Mouse (Mus musculus): Measurements from ENCODE around the gene Nccrp1. TPM values are rescaled to one million over a fixed set of nuclear protein-coding genes. Genes with fewer than 3 reads are reported as not detected.
"Not testable (repeated sequence)": the region's sequence is repeated elsewhere in the genome, so short reads cannot be mapped to it uniquely, and the experiment has no call there.

The Nccrp1 gene
- polyA plus RNA-seq, 1 experiment from 2014 or later, result not detected

DNA sequence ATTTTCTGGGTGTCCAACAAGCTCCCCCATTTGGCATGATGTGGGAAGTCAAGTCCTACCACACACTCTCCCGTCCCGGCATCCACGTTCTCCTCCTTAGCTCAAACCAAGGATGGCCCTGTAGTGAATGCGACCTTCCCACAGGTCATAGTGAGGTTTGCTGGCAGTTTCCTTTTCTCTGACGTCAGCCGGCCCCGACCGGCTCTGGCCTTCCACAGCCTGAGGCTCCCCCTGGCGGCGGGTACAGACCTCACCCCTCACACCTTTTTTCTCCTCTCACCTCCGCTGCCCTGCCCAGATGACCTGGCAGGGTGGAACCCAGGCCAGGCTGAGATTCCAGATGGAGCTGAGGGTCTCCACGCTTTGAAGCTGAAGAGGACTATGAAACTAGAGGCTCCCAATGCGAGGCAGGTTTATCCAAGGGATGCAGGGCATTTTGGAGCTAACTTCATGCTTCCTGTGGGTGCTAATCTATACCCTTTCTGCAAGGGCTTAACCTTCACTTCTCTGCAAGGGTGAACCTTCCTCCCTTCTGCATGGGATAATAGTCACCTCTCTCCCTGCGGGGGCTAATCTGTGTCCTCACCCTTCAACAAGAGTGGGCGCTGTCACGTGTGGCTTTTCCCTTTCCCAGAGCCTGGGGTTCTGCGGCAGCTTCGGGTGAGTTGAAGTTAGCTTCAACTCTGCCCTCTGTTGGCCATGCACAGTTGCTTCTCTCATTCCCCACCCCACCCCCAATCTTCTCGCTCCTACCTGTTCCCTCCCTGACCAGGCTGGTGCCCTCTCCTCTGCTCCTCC, 18.9 kb downstream of the Nccrp1 start:
- peak; percentile 77 for ATAC-seq

DNA sequence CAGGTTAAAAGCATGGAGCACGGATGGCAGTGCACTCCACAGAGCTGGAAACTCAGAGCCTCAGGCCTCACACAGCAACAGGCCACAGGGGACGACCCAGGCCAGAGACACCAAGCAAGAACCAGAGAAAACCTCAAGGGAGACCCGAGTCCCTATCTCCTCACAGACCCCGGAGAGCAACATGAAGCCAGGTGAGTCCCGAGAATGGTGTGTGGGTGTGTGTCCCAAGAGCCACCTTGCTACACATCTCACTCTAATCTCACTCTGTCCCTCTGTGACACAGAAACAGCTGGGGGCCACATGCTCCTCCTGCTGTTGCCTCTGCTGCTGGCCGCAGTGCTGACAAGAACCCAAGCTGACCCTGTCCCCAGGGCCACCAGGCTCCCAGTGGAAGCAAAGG, 24.5 kb downstream of the Nccrp1 start, which contains the start of gene Ifnl3:
Gene Ifnl3 (plus strand): TSS at position 301 of the 400 bp plus-strand sequence.
- in situ Hi-C loops (cut with MboI; ENCODE audit: low pct_unique_long_range_greater_than_20kb); POLR2A ChIA-PET; DNase-seq (ENCODE audit: low read depth, low spot score); CTCF ChIA-PET; ATAC-seq: not testable (repeated sequence)
- peaks cover 18% of the 10 kb centered on the region for H3K27me3 ChIP-seq

More for the DNA sequence above, 18.9 kb downstream of the Nccrp1 start:
- no peak for DNase-seq (ENCODE audit: low read depth, low spot score)
- in situ Hi-C loops (cut with MboI; ENCODE audit: low pct_unique_long_range_greater_than_20kb), result loop anchor here (5.0 kb wide), 1 partner anchor 81 kb away; no protein-coding TSS in a partner anchor
- CTCF ChIA-PET, result interaction anchor here (0.6 to 2.3 kb wide), 8 partner anchors 10 to 334 kb away, joined by 3 to 9 read pairs (median 3); no protein-coding TSS in a partner anchor
- H3K27me3 ChIP-seq, result peaks cover 5% of the 10 kb centered on the region
- POLR2A ChIA-PET, result no interaction called here
- peak; percentile 85 for TF ChIP-seq CTCF (IDR thresholded peaks at IDR 0.05)

- POLR2A ChIA-PET, result no interaction called here
- no peak for DNase-seq (ENCODE audit: low read depth, low spot score)
- no peak for ATAC-seq
- H3K27me3 ChIP-seq, result peaks cover 31% of the 10 kb centered on the region
- in situ Hi-C loops (cut with MboI; ENCODE audit: low pct_unique_long_range_greater_than_20kb), result no loop called here
- CTCF ChIA-PET, result no interaction called here
- TF ChIP-seq CTCF (IDR thresholded peaks at IDR 0.05), result no peak
Observed at GRCm38 (mm10) chr7:28511441-28511840, 35.6 kb downstream of the Nccrp1 start.

GRCm38 (mm10) chr7:28510405-28510974, 36.6 kb downstream of the Nccrp1 start, which contains the start of gene Ifnl2:
TSS of gene Ifnl2 (minus strand) at chr7:28510455.
- ATAC-seq; in situ Hi-C loops (cut with MboI; ENCODE audit: low pct_unique_long_range_greater_than_20kb); CTCF ChIA-PET; DNase-seq (ENCODE audit: low read depth, low spot score); POLR2A ChIA-PET: not testable (repeated sequence)
- peaks cover 32% of the 10 kb centered on the region for H3K27me3 ChIP-seq

- POLR2A ChIA-PET; in situ Hi-C loops (cut with MboI; ENCODE audit: low pct_unique_long_range_greater_than_20kb); CTCF ChIA-PET; ATAC-seq; DNase-seq (ENCODE audit: low read depth, low spot score): not testable (repeated sequence)
- peaks cover 25% of the 10 kb centered on the region for H3K27me3 ChIP-seq
Observed at GRCm38 (mm10) chr7:28509121-28509520, 37.9 kb downstream of the Nccrp1 start.

GRCm38 (mm10) chr7:28505585-28505984, 41.5 kb downstream of the Nccrp1 start:
- no peak for ATAC-seq
- CTCF ChIA-PET, result no interaction called here
- POLR2A ChIA-PET, result interaction anchor here (0.6 kb wide), 1 partner anchor 401 kb away, joined by 3 read pairs; no protein-coding TSS in a partner anchor
- in situ Hi-C loops (cut with MboI; ENCODE audit: low pct_unique_long_range_greater_than_20kb), result no loop called here
- no peak for DNase-seq (ENCODE audit: low read depth, low spot score)
- TF ChIP-seq CTCF (IDR thresholded peaks at IDR 0.05), result no peak
- H3K27me3 ChIP-seq, result peaks cover 25% of the 10 kb centered on the region

DNA sequence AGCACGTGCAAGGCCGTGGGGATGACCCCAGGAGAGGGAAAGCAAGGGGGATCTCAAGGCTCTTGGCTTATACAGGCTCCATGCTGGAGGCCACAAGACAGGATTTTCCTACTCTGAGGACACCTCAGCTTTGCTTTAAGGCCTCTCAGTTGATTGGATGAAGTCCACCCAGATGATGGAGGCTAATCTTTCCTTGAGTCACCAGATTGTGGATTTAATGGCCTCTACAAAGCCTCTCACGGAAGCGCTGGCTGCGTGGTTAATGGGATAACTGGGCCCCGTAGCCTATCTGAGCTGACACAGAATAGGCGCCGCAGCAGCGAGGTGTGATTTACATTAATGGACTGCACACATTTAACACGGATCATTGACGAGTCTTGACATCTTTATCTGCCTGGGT, 51.6 kb downstream of the Nccrp1 start:
- TF ChIP-seq CTCF (IDR thresholded peaks at IDR 0.05), result no peak
- peaks cover 25% of the 10 kb centered on the region for H3K27me3 ChIP-seq
- in situ Hi-C loops (cut with MboI; ENCODE audit: low pct_unique_long_range_greater_than_20kb), result loop anchor here (25.0 kb wide), 1 partner anchor 1067 kb away; no protein-coding TSS in a partner anchor
- DNase-seq (ENCODE audit: low read depth, low spot score), result no peak
- ChIA-PET POLR2A (no interaction called here), CTCF (no interaction called here)
- no peak for ATAC-seq

Other genes starting within 250 kb of the Nccrp1 start
- gene Dll3, start 245.0 kb downstream of the Nccrp1 start, polyA plus RNA-seq (2021), result 0.35 TPM
- gene Timm50, start 235.2 kb downstream of the Nccrp1 start, polyA plus RNA-seq (2021), result 61.7 TPM
- 127 TPM for gene Supt5, start 208.5 kb downstream of the Nccrp1 start, polyA plus RNA-seq (2021)
- gene Rps16, start 196.6 kb downstream of the Nccrp1 start, polyA plus RNA-seq (2021), result 713 TPM
- 45.3 TPM for gene Plekhg2, start 174.7 kb downstream of the Nccrp1 start, polyA plus RNA-seq (2021)
- 90.4 TPM for gene Zfp36, start 167.0 kb downstream of the Nccrp1 start, polyA plus RNA-seq (2021)
- 32.4 TPM for gene Med29, start 154.5 kb downstream of the Nccrp1 start, polyA plus RNA-seq (2021)
- 104 TPM for gene Paf1, start 154.3 kb downstream of the Nccrp1 start, polyA plus RNA-seq (2021)
- gene Gmfg, start 109.8 kb downstream of the Nccrp1 start, polyA plus RNA-seq (2021), result 0.58 TPM
- 2.6 TPM for gene Lrfn1, start 95.3 kb downstream of the Nccrp1 start, polyA plus RNA-seq (2021)
- gene Ifnl2, start 36.8 kb downstream of the Nccrp1 start, polyA plus RNA-seq (2021), result not detected
- gene Ifnl3, start 24.4 kb downstream of the Nccrp1 start, polyA plus RNA-seq (2021), result not detected
- not detected for gene Sycn, start 6.4 kb downstream of the Nccrp1 start, polyA plus RNA-seq (2021)
- 79.6 TPM for gene Samd4b, start 50.9 kb upstream of the Nccrp1 start, polyA plus RNA-seq (2021)
- gene Pak4, start 50.9 kb upstream of the Nccrp1 start, polyA plus RNA-seq (2021), result 49.3 TPM
- not detected for gene Acp7, start 84.1 kb upstream of the Nccrp1 start, polyA plus RNA-seq (2021)
- not detected for gene Fbxo27, start 145.6 kb upstream of the Nccrp1 start, polyA plus RNA-seq (2021)
- gene Fbxo17, start 169.6 kb upstream of the Nccrp1 start, polyA plus RNA-seq (2021), result 5.9 TPM
- gene Mrps12, start 194.6 kb upstream of the Nccrp1 start, polyA plus RNA-seq (2021), result 65.8 TPM
- gene Sars2, start 194.7 kb upstream of the Nccrp1 start, polyA plus RNA-seq (2021), result 14.8 TPM
- not detected for gene Ccer2, start 208.9 kb upstream of the Nccrp1 start, polyA plus RNA-seq (2021)
- gene Sirt2, start 219.5 kb upstream of the Nccrp1 start, polyA plus RNA-seq (2021), result 103 TPM
- 37.2 TPM for gene Nfkbib, start 220.3 kb upstream of the Nccrp1 start, polyA plus RNA-seq (2021)
- gene Rinl, start 241.7 kb upstream of the Nccrp1 start, polyA plus RNA-seq (2021), result 2.6 TPM

Data from Patski (cell line).